Mouse (Mus musculus): ENCODE results near the gene Map3k3. TPM values are rescaled to one million over a fixed set of nuclear protein-coding genes. Genes with fewer than 3 reads are reported as not detected.
"Not testable (repeated sequence)": the region's sequence is repeated elsewhere in the genome, so short reads cannot be mapped to it uniquely, and the experiment has no call there.

Gene Map3k3
- total RNA-seq, 2 experiments from 2014 or later: 25.5 to 29.3 TPM

DNA sequence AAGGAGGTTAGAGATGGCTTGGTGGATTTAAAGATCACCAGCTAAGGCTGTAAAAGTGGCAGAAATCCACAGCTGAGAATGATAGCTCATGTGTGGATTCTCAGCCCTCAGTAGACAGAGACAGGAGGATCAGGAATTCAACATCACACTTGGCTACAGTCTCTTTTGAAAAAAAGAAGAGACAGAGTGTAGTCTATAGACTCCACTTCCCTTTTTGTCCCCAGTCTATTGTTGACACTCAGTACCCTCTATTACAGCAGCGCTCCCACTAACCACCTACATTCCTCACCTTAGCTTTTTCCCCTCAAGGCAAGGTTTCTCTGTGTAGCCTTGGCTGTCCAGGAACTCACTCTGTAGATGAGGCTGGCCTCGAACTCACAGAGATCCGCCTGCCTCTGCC lies 107.3 kb downstream of the Map3k3 start:
- no peak for DNase-seq (ENCODE audit: low spot score in 2 of 2)

DNA sequence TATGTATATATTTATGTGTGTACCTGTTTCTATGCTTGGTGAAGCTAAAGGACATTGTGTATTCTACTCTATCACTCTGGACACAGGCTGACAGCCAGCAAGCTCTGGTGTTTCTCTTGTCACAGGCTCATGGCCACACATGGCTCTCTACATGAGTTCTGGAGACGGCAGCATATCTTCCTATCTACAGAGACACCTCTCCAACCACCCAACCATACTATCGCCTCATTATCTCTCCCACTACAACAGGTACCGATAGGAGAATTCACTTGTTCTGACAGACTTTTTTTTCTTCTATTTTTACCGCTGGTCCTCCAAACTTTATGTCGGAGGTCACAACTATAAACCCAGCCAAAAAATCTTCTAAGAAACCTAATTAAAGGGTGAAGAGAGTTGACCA lies 107.8 kb downstream of the Map3k3 start:
- DNase-seq (ENCODE audit: low spot score in 2 of 2): no peak

DNA sequence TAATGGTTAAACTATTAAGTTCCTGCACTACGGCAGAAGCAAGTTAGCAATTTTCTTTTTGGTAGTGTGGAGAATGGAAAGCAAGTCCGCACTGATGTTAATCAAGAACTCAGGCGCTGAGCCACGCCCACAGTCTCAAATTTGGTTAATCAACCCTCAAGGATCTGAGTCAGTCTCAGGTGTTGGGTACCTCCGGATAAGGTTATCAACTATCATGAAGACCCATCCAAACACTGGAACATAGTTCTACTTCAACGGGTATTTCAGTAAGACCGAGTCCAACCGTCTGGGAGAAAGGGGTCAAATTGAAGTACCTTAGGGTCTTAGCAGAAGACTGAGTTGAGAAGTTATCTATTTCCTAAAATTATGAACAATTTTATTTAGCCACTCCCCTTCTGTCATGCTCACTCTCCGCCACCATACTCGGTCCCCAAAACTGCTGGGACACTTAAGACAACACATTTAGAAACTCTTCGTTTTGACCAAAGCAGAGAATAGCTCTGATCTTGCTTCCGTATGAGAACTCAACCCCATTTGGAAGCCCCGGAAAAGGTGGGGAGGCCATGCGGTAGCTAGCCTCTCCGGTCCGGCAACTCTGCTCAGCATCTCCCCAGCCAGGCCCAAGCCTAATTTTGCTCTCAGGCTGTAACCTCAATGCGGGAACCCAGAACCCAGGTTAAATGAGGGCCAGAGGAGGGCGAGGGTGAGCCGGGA lies 108.4 kb downstream of the Map3k3 start:
- DNase-seq (ENCODE audit: low spot score in 2 of 2): no peak

DNA sequence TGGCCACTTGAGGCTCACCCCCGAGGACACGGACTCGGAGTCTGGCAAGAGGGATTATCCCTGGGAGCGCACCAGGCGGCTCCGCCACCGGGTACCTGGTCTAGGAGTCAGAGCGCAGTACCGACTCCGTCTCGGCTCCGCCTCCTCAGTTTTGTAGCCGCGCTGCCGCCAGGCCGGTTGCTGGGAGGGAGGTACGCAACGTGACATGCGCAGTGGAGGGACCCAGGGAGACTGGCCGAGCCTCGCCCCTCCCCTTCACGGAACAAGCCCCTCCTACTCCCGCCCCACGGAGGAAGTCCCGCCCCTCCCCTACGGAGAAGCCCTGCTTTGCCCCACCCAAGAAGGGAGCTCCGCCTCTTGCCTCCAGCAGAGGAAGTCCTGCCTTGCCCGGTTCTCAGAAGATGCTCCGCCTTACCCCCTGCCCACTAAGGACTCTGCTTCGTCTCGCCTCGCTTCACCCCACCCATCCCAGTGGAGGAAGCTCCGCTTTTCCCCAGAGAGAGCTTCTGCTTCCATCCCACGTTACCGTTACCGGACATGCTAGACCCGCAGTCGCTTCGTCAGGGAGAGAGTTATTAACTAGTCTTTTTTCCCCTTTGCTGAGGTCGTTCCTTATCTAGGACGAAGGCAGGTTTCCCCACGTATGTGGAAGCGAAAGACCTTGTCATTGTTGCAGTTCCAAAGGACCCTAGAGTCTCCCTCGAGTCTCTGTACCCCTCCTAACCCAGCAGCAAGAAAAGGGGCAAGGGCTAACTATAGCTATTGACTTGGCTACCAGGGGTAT lies 109.2 kb downstream of the Map3k3 start:
- peak; percentile 94 to 97 for DNase-seq (ENCODE audit: low spot score in 2 of 2)

DNA sequence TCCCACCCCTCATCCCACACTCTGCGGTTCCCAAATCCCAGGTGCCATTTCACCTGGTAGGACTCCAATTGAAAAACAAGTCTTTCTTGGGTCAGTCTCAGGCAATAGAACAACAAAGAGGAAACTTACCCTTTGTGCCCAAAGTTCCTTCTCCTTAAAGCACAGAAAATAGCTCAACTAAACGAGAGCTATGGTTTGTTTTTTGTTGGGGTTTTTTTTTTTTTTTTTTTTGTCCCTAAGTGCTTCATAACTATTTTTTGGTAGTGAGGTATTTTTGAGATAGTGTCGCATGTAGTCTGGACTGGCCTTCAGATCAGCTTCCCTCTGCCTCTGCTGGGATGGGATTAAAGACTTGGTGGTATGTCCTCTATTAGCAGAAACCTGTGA lies 109.7 kb downstream of the Map3k3 start:
- no peak for DNase-seq (ENCODE audit: low spot score in 2 of 2)

DNA sequence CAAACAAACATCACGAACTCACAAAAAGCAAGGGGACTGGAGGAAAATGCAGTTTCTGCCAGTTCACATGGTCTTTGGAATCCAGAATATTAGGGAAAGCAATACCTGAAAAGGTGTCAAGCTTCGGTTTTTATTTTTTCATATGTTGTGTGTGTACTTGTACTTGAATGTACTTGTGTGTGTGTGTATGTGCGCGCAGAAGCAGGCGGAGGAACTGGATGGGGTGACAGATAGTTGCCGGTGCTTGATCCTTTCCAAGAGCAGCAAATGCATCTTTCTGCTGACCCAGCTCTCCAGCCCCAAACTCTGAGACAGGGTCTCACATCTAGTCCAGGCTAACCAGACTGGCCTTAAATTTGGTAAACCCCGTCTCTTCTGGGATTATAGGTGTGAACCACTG lies 110.5 kb downstream of the Map3k3 start:
- DNase-seq (ENCODE audit: low spot score in 2 of 2): no peak

DNA sequence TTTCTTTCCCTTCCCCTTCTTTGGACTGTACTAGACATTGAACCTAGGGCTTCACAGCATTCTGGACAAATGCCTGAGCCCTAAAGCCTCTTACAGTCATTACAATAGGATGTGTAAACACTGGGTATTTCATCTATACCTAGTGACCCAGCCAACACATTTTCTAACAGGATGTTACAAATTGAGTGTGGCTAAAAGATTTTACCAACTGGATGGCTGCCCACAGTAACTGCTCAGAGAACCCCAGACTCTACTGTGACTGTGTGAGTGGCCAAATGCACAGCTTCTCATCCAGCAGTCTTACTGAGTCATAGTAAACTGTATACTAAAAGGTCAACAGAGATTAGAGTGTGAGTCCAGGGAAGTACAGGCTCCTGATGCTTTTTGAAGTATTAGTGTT lies 110.9 kb downstream of the Map3k3 start:
- DNase-seq (ENCODE audit: low spot score in 2 of 2): no peak

DNA sequence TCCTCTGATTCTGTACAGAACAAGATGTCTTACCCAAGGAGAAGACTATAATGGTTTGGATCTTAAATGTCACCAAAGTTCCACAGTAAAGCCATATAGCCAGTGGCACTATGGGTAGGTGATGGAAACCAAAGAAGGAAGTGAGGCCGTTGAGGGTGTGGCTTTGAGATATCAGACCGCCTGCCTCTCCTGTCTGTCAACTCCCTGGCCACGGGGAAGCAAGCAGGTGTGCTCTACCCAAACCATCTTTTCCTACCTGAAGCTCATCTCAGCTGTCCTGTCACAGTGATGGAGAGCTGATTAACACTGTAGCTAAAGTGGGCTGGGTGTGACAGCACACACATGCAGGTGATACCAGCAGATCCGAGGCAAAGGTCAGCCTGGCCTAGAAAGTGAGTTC lies 113.9 kb downstream of the Map3k3 start:
- DNase-seq (ENCODE audit: low spot score in 2 of 2): no peak

DNA sequence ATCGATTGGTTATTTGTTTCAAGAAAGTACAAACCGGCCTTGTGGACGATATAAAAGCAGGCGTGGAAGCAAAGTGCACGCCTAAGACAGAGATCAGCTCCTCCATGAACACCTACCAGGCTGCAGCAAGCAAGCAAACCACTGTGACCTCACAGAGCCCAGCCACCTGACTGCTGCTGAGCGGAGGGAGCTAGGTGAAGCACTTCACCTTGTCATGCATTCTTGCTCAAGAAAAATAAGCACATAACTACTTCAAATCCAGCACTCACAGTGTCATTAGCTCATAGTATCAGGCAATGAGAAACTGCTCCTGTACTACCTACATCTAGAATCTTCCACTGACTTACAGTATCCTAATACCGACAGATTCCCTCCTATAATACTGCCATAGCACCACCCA lies 115.6 kb downstream of the Map3k3 start:
- DNase-seq (ENCODE audit: low spot score in 2 of 2): not testable (repeated sequence)

DNA sequence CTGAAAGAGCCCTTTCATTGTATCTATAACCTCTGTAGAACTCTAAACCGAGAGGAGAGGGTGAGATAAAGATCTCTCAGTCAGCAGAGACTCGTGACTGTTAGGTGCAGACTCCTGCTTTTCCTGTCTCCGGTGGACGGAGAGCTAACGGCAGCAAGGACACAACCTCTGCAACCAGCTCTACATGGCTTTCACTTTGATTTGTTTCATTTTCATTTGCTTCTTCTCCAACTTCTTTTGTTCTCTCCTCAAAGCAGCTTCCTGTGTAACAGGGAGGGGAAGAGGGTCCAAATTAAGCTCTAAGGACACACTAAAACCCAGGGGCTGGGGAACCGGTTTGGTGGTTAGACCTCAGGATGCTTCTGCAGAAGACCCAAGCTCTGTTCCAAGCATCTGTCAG lies 116.3 kb downstream of the Map3k3 start:
- DNase-seq (ENCODE audit: low spot score in 2 of 2): no peak

DNA sequence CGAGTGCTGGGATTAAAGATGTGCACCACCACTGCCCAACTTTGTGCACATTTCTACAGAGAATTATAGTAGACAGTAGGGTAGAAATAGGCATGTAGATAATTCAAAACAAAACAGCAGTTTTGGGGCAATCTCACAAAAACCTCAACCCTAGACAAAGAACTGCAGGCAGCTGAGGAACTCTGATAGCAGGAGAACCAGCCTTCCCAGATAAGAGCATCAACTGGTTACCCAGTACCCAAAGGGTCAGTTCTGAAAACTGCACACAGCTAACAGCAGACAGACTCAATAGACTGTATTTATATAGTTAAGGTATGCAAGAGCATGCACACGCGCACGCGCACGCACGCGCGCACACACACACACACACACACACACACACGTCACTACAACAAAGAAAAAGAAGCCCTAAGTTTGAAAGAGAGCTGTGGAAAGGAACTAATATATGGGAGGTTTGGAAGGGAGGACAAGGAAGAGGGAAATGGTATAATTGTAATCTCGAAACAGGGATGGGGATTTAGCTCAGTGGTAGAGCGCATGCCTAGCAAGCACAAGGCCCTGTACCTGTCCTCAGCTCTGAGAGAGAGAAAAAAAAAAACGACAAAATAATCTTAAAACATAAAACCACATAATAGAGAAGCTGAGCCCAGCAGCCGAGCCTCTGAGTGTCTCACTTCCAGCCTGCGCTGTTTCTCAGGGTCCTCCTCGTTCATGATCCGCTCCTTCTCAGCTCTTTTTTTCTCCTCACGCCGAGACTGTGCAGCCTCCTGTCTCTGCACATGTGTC lies 117.1 kb downstream of the Map3k3 start:
- DNase-seq (ENCODE audit: low spot score in 2 of 2): no peak

DNA sequence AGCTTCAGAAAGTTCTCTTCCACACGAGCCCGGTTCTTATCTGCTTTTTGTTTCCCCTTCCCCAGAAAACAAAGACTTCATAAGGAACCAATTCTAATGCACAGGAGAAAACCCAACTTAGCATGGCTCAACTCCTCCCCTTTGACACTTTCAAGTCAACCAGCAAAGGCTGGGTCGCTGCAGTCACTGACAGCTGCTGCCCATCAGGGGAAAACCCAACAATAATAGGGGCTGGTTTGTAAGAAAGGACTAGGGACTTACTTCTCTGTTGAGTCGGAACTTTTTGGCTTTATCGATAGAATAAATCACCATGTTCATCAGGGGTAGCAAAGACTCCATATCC lies 117.7 kb downstream of the Map3k3 start, which contains the start of gene Strada:
TSS of gene Strada (minus strand) at position 46 of the 343 bp plus-strand sequence.
- DNase-seq (ENCODE audit: low spot score in 2 of 2): no peak

Other genes with a start within 250 kb of the Map3k3 start
- gene Cyb561, start 131.3 kb upstream of the Map3k3 start, total RNA-seq (2021): 10 to 100 TPM; 31.9 to 34.0 TPM
- 10 to 100 TPM in 1 of 2 experiments, 1 to 10 TPM in 1; 8.4 to 16.4 TPM for gene Ace, start 116.7 kb upstream of the Map3k3 start, total RNA-seq (2021)
- not detected for gene Ace3, start 89.9 kb upstream of the Map3k3 start, total RNA-seq (2021)
- under 1 TPM; 0.60 to 0.98 TPM for gene Kcnh6, start 76.5 kb upstream of the Map3k3 start, total RNA-seq (2021)
- gene Dcaf7, start 47.7 kb upstream of the Map3k3 start, total RNA-seq (2021): 100 to 1,000 TPM; 159 to 180 TPM
- gene Taco1, start 18.6 kb upstream of the Map3k3 start, total RNA-seq (2021): 10 to 100 TPM; 17.3 to 18.1 TPM
- not detected for gene Gm10840, start 76.2 kb downstream of the Map3k3 start, total RNA-seq (2021)
- 100 to 1,000 TPM; 139 to 142 TPM for gene Limd2, start 76.2 kb downstream of the Map3k3 start, total RNA-seq (2021)
- gene Strada, start 117.6 kb downstream of the Map3k3 start, total RNA-seq (2021): 10 to 100 TPM; 28.7 to 34.2 TPM
- 10 to 100 TPM; 94.8 to 96.3 TPM for gene Ccdc47, start 131.7 kb downstream of the Map3k3 start, total RNA-seq (2021)
- 10 to 100 TPM; 67.4 to 67.8 TPM for gene Ddx42, start 132.3 kb downstream of the Map3k3 start, total RNA-seq (2021)
- gene Ftsj3, start 171.5 kb downstream of the Map3k3 start, total RNA-seq (2021): 10 to 100 TPM; 31.0 to 36.6 TPM
- gene Psmc5, start 171.5 kb downstream of the Map3k3 start, total RNA-seq (2021): 100 to 1,000 TPM; 137 to 141 TPM
- 10 to 100 TPM; 23.8 to 24.0 TPM for gene Smarcd2, start 188.4 kb downstream of the Map3k3 start, total RNA-seq (2021)
- under 1 TPM; 0.21 to 0.29 TPM for gene Tcam1, start 192.1 kb downstream of the Map3k3 start, total RNA-seq (2021)
- not detected for gene Gh, start 217.3 kb downstream of the Map3k3 start, total RNA-seq (2021)
- gene Cd79b, start 230.1 kb downstream of the Map3k3 start, total RNA-seq (2021): under 1 TPM; 0.43 to 0.67 TPM